Mouse (Mus musculus) gastrocnemius, postnatal 10 days (tissue): ENCODE data around the gene Cab39. TPM values are rescaled to one million over a fixed set of nuclear protein-coding genes. Genes with fewer than 3 reads are reported as not detected.
"Not testable (repeated sequence)": the region's sequence is repeated elsewhere in the genome, so short reads cannot be mapped to it uniquely, and the experiment has no call there.

Source experiments
- DNase-seq: peaks from one replicate; pipeline ENCODE4 v3.0.0; 2021; ENCODE audit warnings: mixed read lengths
- total RNA-seq, 2 experiments: library from RNA; stranded (reverse); gene quantifications; 2 replicates each; pipeline ENCODE4 v1.2.3; 2021

Gene Cab39
- total RNA-seq, 2 experiments from 2014 or later, result 68.8 to 86.6 TPM

GRCm38 (mm10) chr1:85790565-85790964 is 2.7 kb upstream of the Cab39 start:
- no peak for DNase-seq

- DNase-seq, result no peak
These were observed 1.8 kb upstream of the Cab39 start for GRCm38 (mm10) chr1:85791476-85791875.

- DNase-seq, result peak; percentile 41
These were observed 998 bp downstream of the Cab39 start for GRCm38 (mm10) chr1:85794106-85794771.

- DNase-seq, result no peak
These were observed 2.0 kb downstream of the Cab39 start for GRCm38 (mm10) chr1:85795196-85795595.

GRCm38 (mm10) chr1:85799776-85800175 is 6.5 kb downstream of the Cab39 start:
- DNase-seq, result no peak

GRCm38 (mm10) chr1:85802517-85802916 is 9.3 kb downstream of the Cab39 start:
- DNase-seq, result no peak

GRCm38 (mm10) chr1:85804551-85804950 is 11.3 kb downstream of the Cab39 start:
- DNase-seq, result no peak

GRCm38 (mm10) chr1:85809256-85809655 is 16.0 kb downstream of the Cab39 start:
- no peak for DNase-seq

GRCm38 (mm10) chr1:85810343-85810742 is 17.1 kb downstream of the Cab39 start:
- no peak for DNase-seq

- no peak for DNase-seq
These were observed 17.5 kb downstream of the Cab39 start for GRCm38 (mm10) chr1:85810787-85811186.

- DNase-seq, result not testable (repeated sequence)
These were observed 21.0 kb downstream of the Cab39 start for GRCm38 (mm10) chr1:85814213-85814612.

- no peak for DNase-seq
These were observed 24.9 kb downstream of the Cab39 start for GRCm38 (mm10) chr1:85818121-85818520.

- DNase-seq, result no peak
These were observed 26.5 kb downstream of the Cab39 start for GRCm38 (mm10) chr1:85819695-85820094.

GRCm38 (mm10) chr1:85822239-85822638 is 29.0 kb downstream of the Cab39 start:
- DNase-seq, result no peak

GRCm38 (mm10) chr1:85824905-85825304 is 31.7 kb downstream of the Cab39 start:
- no peak for DNase-seq

- DNase-seq, result no peak
These were observed 33.9 kb downstream of the Cab39 start for GRCm38 (mm10) chr1:85827166-85827565.

- no peak for DNase-seq
These were observed 35.8 kb downstream of the Cab39 start for GRCm38 (mm10) chr1:85829016-85829415.

- DNase-seq, result no peak
These were observed 44.8 kb downstream of the Cab39 start for GRCm38 (mm10) chr1:85838056-85838455.

- no peak for DNase-seq
These were observed 46.1 kb downstream of the Cab39 start for GRCm38 (mm10) chr1:85839356-85839755.

GRCm38 (mm10) chr1:85839790-85840189 is 46.5 kb downstream of the Cab39 start:
- no peak for DNase-seq

- DNase-seq, result no peak
These were observed 47.2 kb downstream of the Cab39 start for GRCm38 (mm10) chr1:85840421-85840820.

- DNase-seq, result no peak
These were observed 49.0 kb downstream of the Cab39 start for GRCm38 (mm10) chr1:85842251-85842650.

GRCm38 (mm10) chr1:85843291-85843863 is 50.1 kb downstream of the Cab39 start:
- DNase-seq, result no peak

- no peak for DNase-seq
These were observed 51.7 kb downstream of the Cab39 start for GRCm38 (mm10) chr1:85844981-85845380.
